Mouse (Mus musculus): ENCODE results near the gene Ank3. TPM values are rescaled to one million over a fixed set of nuclear protein-coding genes. Genes with fewer than 3 reads are reported as not detected.

Gene Ank3
- total and polyA plus RNA-seq, 3 experiments: 3.2 to 6.7 TPM; not detected in 1

DNA sequence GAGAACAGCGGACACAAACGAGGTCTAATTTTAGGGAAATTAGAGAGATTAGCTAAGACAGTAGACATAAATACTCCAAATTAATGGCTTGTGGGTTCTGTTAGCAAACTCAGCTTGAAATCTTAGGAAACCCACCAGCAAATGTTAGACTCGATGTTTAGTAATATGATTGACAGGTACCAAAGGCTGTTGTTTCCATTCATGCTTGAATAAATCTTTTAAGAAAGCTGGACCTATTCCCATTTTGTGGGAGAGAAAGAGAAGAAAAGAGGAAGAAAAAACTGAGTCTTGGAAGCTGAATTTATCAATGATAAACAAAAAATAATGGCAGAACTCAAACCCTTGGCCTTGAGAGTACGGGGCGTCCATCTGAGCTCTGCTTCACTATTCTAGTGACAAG lies 320.8 kb downstream of the Ank3 start:
- H3K36me3 ChIP-seq (ENCODE audit: control insufficient read depth in 1 of 2, insufficient read depth in 2 of 2, low read length in 2 of 2): no peaks in the 10 kb centered on the region
- H3K27me3 ChIP-seq (ENCODE audit: control insufficient read depth in 1 of 2, insufficient read depth in 2 of 2, low read length in 2 of 2): no peaks in the 10 kb centered on the region
- H3K27ac ChIP-seq (ENCODE audit: control insufficient read depth, low read depth, low read length): no peak overlapping the region
- H3K4me3 ChIP-seq (ENCODE audit: control insufficient read depth in 1 of 2, insufficient read depth in 1 of 2, low read depth in 2 of 2, low read length in 2 of 2): no peak overlapping the region
- H3K4me1 ChIP-seq (ENCODE audit: control insufficient read depth in 1 of 2, insufficient read depth in 2 of 2, low read length in 2 of 2): no peaks in the 10 kb centered on the region
- H3K79me2 ChIP-seq (ENCODE audit: control insufficient read depth, insufficient read depth, low read length, poor library complexity): no peaks in the 10 kb centered on the region
- H3K9me3 ChIP-seq (replicated peaks; ENCODE audit: insufficient read depth, low read length): no peaks in the 10 kb centered on the region
- no peak for DNase-seq (ENCODE audit: low read depth, low spot score)
- H3K9ac ChIP-seq (ENCODE audit: control insufficient read depth, low read depth, low read length, poor library complexity, severe bottlenecking): no peak overlapping the region
- TF ChIP-seq POLR2AphosphoS2 (IDR thresholded peaks at IDR 0.05; ENCODE audit: low read length) (no peak), MXI1 (IDR thresholded peaks at IDR 0.05; ENCODE audit: low read depth, low read length) (no peak), GABPA (IDR thresholded peaks at IDR 0.05; ENCODE audit: low read depth, low read length) (no peak), ZC3H11A (IDR thresholded peaks at IDR 0.05; ENCODE audit: low read depth, low read length) (no peak), MAX (IDR thresholded peaks at IDR 0.05; ENCODE audit: low read length) (no peak)

GRCm38 (mm10) chr10:69719901-69720415 lies 321.4 kb downstream of the Ank3 start:
- Histone ChIP-seq H3K4me1 (ENCODE audit: control insufficient read depth in 1 of 2, insufficient read depth in 2 of 2, low read length in 2 of 2) (no peaks in the 10 kb centered on the region), H3K27ac (ENCODE audit: control insufficient read depth, low read depth, low read length) (no peak overlapping the region), H3K9me3 (replicated peaks; ENCODE audit: insufficient read depth, low read length) (no peaks in the 10 kb centered on the region), H3K4me3 (ENCODE audit: control insufficient read depth in 1 of 2, insufficient read depth in 1 of 2, low read depth in 2 of 2, low read length in 2 of 2) (no peak overlapping the region), H3K27me3 (ENCODE audit: control insufficient read depth in 1 of 2, insufficient read depth in 2 of 2, low read length in 2 of 2) (no peaks in the 10 kb centered on the region), H3K36me3 (ENCODE audit: control insufficient read depth in 1 of 2, insufficient read depth in 2 of 2, low read length in 2 of 2) (no peaks in the 10 kb centered on the region), H3K79me2 (ENCODE audit: control insufficient read depth, insufficient read depth, low read length, poor library complexity) (no peaks in the 10 kb centered on the region), H3K9ac (ENCODE audit: control insufficient read depth, low read depth, low read length, poor library complexity, severe bottlenecking) (no peak overlapping the region)
- TF ChIP-seq POLR2AphosphoS2 (IDR thresholded peaks at IDR 0.05; ENCODE audit: low read length) (no peak), SIN3A (IDR thresholded peaks at IDR 0.05; ENCODE audit: low read length) (no peak)
- no peak for DNase-seq (ENCODE audit: low read depth, low spot score)

- Histone ChIP-seq H3K79me2 (ENCODE audit: control insufficient read depth, insufficient read depth, low read length, poor library complexity) (no peaks in the 10 kb centered on the region), H3K9ac (ENCODE audit: control insufficient read depth, low read depth, low read length, poor library complexity, severe bottlenecking) (no peak overlapping the region), H3K4me1 (ENCODE audit: control insufficient read depth in 1 of 2, insufficient read depth in 2 of 2, low read length in 2 of 2) (no peaks in the 10 kb centered on the region), H3K27ac (ENCODE audit: control insufficient read depth, low read depth, low read length) (no peak overlapping the region), H3K9me3 (replicated peaks; ENCODE audit: insufficient read depth, low read length) (no peaks in the 10 kb centered on the region), H3K4me3 (ENCODE audit: control insufficient read depth in 1 of 2, insufficient read depth in 1 of 2, low read depth in 2 of 2, low read length in 2 of 2) (no peak overlapping the region), H3K36me3 (ENCODE audit: control insufficient read depth in 1 of 2, insufficient read depth in 2 of 2, low read length in 2 of 2) (no peaks in the 10 kb centered on the region), H3K27me3 (ENCODE audit: control insufficient read depth in 1 of 2, insufficient read depth in 2 of 2, low read length in 2 of 2) (no peaks in the 10 kb centered on the region)
- TF ChIP-seq NELFE (IDR thresholded peaks at IDR 0.05; ENCODE audit: low read depth, low read length): no peak
- no peak for TF ChIP-seq TAL1 (IDR thresholded peaks at IDR 0.05; ENCODE audit: low read length)
- TF ChIP-seq ETS1 (IDR thresholded peaks at IDR 0.05; ENCODE audit: low read depth, low read length): no peak
- TF ChIP-seq MAZ (IDR thresholded peaks at IDR 0.05; ENCODE audit: low read depth, low read length): no peak
- no peak for TF ChIP-seq MYC (IDR thresholded peaks at IDR 0.05; ENCODE audit: low read depth, low read length)
- no peak for TF ChIP-seq GATA1 (IDR thresholded peaks at IDR 0.05; ENCODE audit: low read depth, low read length)
- TF ChIP-seq CHD2 (IDR thresholded peaks at IDR 0.05; ENCODE audit: low read length): no peak
- no peak for TF ChIP-seq MAX (IDR thresholded peaks at IDR 0.05; ENCODE audit: low read length)
- TF ChIP-seq SMC3 (IDR thresholded peaks at IDR 0.05; ENCODE audit: low read depth, low read length): no peak
- TF ChIP-seq MAFK (IDR thresholded peaks at IDR 0.05; ENCODE audit: borderline replicate concordance, low read depth, low read length): no peak
- no peak for TF ChIP-seq USF1 (IDR thresholded peaks at IDR 0.05; ENCODE audit: low read depth, low read length)
- no peak for TF ChIP-seq HCFC1 (IDR thresholded peaks at IDR 0.05; ENCODE audit: low read depth, low read length)
- no peak for TF ChIP-seq ELF1 (IDR thresholded peaks at IDR 0.05; ENCODE audit: low read depth, low read length)
- TF ChIP-seq USF2 (IDR thresholded peaks at IDR 0.05; ENCODE audit: borderline replicate concordance in 1 of 2, insufficient read depth in 1 of 2, low read depth in 1 of 2, low read length in 2 of 2): no peak
- TF ChIP-seq EP300 (IDR thresholded peaks at IDR 0.05; ENCODE audit: low read depth in 1 of 2, low read length in 2 of 2): no peak
- no peak for TF ChIP-seq MYB (IDR thresholded peaks at IDR 0.05; ENCODE audit: low read depth, low read length)
- TF ChIP-seq MXI1 (IDR thresholded peaks at IDR 0.05; ENCODE audit: low read depth, low read length): no peak
- no peak for TF ChIP-seq CHD1 (IDR thresholded peaks at IDR 0.05; ENCODE audit: low read depth, low read length)
- no peak for DNase-seq (ENCODE audit: low read depth, low spot score)
These were observed 321.9 kb downstream of the Ank3 start for GRCm38 (mm10) chr10:69720452-69720851.

Measured in MEL (cell line).